Mouse (Mus musculus): Measurements from ENCODE around the gene Kcnb1.

DNA sequence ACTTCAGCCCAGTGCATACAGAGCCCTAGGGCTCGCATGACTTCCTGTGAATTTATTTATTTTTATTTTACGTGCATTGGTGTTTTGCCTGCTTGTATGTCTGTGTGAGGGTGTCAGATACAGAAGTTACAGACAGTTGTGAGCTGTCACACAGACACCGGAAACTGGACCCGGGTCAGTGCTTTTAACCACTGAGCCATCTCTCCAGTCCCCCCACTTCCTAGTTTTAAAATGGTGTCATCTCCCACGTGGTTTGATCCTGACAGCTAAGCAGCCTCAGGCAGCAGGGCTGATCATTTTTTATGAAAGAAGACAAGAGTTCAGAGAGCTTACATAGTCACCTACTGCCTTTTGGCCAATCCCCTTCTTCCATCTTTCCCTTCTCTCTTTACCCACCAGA lies 44.1 kb downstream of the Kcnb1 start:
- no peak for TF ChIP-seq CTCF (conservative IDR thresholded peaks at IDR 0.05; ENCODE audit: low read length)
- TF ChIP-seq NANOG (IDR thresholded peaks at IDR 0.05; ENCODE audit: borderline replicate concordance, low read length) = no peak
